Mouse (Mus musculus): ENCODE results near the gene Anks1.

Gene Anks1

DNA sequence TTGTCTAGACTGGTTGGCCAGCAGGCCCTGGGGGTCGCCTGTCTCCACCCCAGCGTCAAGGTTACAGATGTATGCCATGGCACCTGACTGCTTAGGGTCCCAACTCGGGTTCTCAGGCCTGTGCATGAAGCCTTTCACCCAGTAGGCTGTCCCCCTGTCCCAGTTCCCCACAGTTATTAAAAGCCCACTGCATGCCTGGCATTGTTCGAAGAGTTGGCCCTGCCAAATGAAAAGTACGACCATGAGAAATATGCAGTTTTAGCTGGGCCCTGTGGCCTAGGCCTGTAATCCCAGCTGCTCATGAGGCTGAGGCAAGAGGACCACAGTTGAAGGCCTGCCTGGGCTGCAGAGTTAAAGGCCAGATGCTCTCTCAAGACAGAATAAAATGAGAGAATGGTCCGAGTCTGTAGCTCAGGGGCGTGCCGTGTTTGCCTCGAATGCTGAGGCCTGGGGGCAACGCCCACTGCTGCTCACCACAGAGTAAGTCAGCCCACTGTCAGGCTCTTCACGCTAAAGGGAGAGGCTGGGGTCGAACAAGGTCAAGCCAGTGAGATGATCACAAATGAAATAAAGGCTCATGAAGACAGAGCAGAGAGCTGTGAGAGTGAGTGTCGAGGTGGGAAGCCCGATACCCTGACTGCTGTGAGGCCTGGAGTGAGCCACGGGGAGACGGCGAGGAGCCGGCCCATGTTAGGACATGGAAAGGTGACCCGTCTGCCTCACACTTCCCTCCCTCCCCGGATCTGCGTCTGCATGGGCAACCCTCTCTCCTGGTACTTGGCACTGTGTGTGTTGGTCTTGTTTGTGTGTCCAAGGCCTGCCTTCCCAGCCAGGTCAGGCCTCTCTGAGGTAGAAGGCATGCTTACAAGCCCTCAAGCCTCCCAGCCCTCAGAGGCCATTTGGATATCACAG lies 110.9 kb downstream of the Anks1 start:
- DNase-seq (ENCODE audit: low read depth, low spot score): no peak

DNA sequence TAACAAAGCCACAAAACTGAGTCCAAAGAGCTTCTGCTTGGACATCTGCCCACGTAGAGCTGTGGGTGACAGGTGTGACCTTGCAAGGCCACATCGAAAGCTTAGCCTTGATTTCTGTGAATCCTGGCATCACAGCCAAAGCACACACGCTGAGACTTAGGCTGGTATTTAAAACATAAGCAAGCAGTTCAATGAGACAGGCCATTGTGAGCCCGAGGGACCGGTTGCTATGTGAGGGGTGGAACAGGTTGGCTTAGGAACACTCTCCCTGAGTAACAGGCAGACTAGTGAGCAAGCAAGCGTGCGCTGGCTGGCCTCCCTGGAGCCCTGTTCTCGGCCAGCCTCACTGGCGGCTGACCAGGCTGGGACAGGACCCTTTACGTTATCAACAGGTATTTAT lies 112.8 kb downstream of the Anks1 start:
- no peak for DNase-seq (ENCODE audit: low read depth, low spot score)

DNA sequence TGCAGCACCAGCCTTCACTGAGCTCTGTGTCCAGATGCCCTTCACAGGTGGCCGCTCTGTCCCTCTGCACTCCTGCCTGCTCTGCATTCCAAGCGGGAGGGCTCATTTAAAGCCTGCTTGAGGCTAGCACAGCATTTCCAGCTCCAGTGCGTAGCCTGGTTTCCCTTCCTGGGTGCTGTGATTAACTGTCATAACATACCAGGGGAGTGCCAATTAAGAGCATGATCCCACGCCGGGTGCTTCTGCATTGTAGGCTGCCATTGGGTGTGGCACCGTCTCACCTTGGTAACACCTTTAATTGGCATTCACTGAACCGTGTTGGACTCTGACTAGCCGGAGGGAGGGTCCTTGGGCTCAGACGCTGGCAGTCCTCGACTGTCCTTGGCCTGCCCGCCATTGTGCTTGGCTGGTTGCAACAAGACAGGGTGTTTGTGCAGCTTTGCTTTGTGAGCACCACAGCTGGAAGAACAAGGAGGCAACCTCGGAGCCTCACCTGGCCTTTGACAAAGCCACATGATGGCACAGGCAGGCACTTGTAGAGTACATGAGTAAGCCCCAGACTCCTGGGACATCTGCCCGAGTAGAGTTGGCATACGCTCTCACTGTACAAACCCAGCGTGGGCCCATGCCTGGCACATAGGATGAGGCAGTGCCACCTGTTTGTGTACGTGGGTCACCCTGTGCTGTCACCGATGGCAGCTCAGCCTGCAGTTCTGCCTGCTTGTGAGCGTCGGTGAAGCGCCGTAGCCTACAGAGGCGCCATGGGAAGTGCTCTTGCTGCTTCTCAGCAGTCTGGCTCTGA lies 113.9 kb downstream of the Anks1 start:
- no peak for DNase-seq (ENCODE audit: low read depth, low spot score)

DNA sequence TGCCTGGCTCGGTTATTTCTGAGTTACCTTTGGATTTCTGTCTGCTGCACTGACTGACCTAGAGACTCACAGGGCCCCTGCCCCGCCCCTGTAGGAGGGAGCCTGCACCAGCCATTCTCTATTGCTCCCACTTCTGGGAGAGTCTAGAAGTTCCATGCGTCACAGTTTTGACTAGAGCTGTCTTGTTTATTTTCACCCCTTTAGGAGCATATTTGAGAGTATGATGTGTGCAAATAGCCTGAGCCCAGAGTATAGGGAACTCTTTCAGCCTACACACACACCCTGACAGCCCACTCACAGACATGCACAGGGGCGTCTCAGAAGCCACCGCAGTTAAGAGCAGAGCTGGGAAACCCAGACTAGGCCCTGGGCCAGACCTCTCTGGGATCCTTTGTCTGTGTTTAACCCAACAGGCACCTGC lies 116.4 kb downstream of the Anks1 start:
- no peak for DNase-seq (ENCODE audit: low read depth, low spot score)

DNA sequence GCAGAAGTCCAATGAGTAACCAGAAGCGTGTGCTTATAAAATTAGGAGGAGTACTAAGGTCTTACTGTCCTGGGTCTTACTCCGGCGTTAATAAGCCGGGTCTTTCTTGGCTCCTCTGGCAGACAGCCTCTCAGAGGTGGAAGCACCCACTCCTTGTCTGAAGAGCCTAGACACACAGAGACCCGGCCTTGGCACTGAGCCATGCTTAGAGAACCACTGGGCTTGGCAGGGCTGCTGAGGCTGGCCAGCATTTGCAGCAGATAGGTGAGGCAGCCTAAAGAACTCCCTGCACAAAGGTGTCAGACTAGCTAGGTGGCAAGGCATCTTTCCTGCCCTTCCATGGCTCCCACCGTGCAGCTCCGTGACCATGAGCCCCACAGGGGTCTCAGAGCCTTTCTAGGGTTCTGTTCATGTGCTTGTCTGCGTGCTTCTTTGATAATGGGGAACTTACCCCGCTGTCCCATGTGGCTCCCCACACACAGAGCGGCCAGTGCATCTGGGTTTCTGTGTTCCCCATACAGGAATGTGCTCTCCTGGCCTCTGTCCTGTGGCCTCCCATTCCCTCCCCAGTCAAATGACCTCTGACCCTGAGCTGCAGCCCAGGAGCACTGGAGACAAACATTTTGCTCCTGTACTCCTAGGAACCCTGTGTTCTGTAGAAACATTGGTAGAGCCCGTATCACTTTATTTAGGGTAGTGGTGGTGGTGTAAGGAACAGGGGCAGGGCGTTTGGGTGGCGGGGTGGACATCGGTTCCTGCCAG lies 117.2 kb downstream of the Anks1 start:
- DNase-seq (ENCODE audit: low read depth, low spot score): no peak

DNA sequence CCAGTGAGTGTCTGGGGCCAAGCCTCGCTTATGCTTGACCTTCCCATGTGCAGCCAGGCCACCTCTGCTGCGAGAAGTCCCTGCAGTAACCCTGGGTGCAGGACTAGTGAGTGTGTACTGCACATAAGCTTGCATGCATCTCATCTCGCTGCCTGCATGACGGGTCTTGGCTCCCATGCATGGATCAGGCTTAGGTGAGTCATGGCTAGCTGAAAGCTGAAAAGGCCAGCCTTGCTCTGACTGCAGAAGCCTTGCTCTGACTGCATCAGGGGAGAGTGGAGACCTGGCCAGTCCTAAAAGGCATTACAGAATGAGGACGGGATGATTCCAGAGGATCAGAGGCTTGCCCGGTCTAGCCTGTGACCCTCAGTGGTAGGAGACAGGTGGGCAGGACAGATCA lies 118.1 kb downstream of the Anks1 start:
- DNase-seq (ENCODE audit: low read depth, low spot score): no peak

DNA sequence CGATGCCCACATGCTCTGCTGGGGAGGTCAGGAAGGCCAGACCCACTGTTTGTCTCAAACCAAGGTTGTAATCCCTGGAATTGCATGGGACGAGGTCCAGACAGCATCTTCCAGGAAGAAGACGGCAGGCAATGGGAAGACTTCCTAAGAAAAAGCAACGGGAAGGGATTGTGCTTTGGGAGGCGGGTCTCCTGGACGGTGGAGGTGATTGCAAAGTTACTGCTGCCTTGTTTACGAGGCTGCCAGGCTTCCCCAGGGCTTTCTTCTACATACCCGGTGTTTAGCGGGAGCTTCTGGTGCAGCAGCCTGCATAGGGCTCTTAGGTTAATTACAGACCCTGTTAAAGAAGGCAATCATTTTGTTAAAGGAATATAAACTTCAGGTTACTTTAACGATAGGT lies 119.1 kb downstream of the Anks1 start:
- no peak for DNase-seq (ENCODE audit: low read depth, low spot score)

DNA sequence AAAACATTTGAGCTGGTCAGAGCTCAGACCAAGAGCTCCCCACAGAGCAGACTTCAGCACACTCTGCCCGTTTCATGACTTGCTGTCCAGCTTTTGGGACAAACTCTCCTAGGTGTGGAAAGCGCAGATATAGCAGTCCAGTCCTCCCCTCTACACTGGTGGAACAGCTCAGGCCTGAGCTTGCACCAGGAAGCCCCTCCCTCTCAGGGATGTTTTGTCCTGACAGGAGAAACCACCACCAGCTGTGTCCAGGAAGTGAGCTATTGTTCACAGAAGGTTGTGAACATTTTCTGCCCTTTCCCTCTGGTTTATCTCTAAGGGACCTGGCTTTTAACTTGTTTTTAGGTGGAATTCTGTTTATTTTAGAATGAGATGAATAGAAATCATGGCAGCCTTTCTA lies 120.2 kb downstream of the Anks1 start:
- DNase-seq (ENCODE audit: low read depth, low spot score): no peak

DNA sequence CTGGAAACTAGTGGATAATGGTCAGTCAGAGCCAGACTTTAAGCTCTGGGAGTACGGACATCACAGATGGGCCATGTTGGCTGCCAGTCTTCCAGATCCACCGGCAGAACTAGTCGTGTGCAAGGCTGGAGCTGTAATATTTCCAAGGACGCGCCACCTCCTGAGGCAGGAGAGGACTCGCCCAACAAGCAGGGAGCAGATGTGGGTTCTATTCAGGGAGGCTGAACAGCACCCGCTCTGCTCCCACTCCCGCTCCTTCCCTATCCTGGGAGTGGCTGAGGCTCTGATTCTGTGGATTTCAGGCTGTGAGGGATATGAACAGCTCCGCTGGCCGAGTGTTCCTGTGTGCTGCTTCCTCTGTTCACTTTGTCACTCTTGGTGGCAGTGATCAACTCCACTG lies 121.3 kb downstream of the Anks1 start:
- DNase-seq (ENCODE audit: low read depth, low spot score): no peak

DNA sequence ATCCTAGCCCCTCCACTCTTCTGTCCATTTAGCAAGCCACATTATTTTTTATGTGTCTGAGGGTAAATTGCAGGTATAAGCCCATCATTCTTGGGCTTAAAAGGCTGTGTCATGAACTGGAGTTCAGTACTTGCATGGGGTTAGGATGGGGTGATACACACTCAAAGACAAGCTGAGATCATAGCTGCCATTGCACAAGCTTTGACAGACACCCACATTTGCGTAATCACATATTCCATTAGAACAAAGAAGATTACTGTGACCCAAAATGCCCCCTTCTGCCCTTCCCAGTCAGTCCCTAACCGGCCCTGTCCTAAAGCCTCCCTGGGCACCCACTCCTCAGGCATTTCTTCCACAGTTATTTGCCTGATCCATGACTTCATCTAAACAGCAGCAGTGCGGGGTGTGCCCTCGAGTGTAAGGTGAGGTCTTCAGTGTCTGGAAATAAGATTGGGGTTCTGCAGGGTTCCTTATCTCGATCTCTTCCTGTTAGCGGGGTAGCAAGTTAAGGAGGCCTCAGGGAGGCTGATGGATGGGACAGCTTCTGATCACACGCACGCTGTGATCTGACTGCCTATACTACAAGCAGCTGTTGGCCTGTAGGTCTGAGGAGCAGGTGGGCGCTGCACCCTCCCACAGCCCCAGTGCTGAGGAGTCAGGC lies 122.3 kb downstream of the Anks1 start:
- DNase-seq (ENCODE audit: low read depth, low spot score): no peak

DNA sequence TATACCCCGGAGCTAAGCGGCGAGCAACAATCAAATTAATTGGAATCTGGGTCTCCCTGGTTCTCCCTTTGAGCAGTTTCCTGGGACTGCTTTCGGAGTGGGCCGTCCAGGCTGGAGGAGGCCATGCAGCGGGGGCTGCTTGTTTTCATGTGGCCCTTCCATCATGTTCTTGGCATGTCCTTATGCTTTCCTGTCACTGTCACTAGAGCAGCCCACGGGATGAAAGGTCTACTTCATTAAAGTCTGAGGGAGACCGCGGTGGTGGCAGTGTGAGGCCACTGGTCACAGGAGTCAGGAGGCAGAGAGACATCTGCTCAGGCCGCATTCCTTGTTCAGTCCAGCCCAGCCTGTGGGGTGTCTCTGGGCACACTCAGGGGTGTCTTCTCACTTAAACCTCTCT lies 123.1 kb downstream of the Anks1 start:
- DNase-seq (ENCODE audit: low read depth, low spot score): no peak

DNA sequence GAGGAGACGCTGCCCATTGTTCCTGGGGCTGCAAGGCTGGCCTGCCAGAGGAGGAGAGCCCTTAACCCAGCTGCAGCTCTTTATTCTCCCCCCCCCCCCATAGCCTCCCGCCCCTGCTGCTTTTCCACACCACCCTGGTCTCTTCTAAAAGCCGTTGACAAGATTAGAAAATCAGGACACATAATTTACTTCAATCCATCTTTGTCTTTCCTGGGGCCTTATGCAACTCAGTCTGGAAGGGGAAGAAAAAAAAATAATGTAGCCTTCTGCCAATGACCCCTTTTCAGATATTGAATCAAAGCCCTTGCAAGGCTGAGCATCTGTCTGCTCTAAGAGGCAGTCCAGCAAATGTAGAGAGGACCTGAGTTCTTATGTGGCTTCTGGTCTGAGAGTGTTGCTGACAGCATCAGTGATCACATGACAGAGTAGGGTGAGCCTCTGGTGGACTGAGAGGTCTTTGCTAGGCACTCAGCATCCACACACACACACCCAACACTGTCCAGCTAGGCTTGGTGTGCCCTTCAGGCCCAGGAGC lies 124.0 kb downstream of the Anks1 start:
- DNase-seq (ENCODE audit: low read depth, low spot score): no peak

DNA sequence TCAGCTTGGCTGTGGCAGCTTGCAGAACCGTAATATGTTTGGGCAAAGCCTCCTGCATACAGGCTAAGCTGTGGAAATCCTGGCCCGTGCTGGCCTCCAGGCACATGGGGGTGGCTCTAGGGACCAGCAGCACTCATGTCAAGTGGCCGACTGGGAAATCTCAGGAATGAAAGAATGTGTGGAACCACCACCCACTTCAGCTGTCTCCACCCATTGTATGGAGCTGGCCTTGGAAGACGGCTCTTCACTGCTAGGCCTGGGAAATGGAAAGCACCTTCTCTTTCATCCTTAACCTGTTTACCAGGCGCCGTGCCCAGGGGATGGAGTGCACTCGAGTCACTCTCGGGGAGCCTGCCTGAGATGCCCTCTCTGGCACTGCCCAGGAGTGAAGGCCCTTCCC lies 125.9 kb downstream of the Anks1 start:
- no peak for DNase-seq (ENCODE audit: low read depth, low spot score)

DNA sequence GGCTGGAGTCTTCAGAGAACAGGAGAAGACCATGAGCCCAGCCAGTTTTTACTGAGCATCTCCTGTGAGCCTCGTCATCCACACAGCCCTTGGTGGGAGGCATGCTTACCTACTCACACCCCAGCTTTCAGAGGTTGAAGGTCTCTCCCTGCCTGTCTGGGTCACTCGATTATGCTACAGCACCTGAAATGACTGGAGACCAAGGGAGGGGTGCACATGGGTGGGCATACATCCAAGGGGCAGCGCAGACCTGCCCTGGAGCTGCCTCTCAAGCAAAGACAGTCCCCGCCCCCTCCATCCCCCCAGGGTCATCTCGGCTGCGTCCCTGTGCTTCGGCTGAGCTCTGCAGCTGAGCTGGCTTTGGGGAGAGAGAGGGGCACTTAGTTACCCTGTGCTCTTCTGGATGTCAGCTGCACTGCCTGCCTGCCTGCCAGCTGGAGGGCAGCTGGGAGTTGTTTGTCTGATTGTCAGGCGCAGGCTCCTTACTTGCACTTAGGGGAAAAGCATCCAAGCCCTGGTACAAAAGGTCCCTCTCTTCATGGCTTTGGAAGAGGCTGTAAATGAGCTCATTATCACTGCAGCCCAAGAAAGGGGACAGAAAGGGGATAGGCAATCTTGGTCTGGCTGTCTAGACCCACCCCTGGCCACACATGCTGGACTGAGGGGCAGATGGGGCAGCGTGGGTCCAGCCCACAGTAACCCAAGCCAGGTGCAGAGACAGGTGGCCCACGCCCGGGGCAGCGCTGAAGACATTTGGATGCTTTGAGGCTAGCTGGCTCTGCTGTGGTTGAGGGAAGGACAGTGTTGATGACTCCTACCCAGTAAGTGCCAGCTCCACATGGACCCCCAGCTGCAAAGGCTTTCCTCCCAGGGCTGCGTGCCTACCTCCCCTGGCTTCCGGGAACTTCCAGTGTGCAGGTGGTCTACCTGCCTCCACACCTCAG lies 128.0 kb downstream of the Anks1 start:
- no peak for DNase-seq (ENCODE audit: low read depth, low spot score)

DNA sequence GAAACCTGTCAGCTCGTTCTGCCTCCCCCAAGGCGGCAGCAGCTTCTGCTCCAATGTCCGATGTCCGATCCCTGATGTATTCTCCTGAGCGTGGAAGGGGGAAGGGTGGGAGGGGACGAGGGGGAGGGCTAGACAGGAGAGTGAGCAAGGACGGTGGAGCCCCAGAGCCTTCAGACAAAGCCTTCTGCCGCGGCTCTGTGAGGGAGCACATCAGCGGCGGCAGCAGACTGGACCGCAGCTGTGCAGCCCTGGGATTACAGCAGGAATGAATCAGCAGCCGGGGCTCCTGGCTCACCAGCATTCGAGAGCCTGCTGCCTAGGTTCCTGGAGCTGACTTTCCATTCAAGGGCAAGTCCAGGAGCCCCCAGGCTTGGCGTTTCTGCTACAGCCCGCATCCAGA lies 131.5 kb downstream of the Anks1 start:
- no peak for DNase-seq (ENCODE audit: low read depth, low spot score)

DNA sequence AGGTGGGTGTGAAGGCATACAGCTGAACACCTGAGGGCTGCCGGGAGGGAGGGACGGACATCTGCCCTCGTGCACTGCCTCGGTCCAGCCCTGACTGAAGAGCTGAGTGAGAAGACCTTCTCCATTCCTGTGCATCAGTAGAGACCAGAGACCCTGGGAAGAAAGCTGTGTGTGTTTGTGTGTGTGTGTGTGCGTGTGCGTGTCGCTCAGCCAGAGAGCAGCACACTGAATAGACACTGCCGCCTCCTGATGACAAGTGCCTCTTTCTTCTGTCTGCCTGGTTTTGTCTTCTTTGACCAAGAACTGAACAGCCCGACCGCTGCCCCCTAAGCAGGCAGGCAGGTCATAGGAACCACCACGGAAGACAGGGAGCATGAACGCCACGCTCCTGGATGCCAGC lies 132.2 kb downstream of the Anks1 start:
- no peak for DNase-seq (ENCODE audit: low read depth, low spot score)

DNA sequence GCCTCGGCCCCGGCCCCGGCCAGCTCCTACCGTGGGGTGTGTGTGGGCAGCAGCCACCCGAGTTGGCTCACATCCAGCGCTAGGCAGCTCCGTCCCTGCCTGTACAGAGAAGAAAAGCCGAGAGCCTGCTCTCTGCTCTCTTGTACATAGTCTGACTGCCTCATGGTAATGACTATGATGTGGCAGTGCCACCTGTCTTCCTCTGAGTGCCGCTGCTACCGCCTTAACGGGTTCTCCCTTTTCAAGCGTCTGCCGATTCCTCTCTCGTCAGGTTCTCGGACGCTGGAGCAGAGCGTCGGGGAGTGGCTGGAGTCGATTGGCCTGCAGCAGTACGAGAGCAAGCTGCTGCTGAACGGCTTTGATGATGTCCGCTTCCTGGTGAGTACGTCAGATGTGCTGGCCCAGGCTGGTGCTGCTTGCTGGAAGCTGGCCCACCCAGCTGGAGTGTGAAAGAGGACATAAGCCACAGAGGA lies 133.2 kb downstream of the Anks1 start:
- DNase-seq (ENCODE audit: low read depth, low spot score): no peak

DNA sequence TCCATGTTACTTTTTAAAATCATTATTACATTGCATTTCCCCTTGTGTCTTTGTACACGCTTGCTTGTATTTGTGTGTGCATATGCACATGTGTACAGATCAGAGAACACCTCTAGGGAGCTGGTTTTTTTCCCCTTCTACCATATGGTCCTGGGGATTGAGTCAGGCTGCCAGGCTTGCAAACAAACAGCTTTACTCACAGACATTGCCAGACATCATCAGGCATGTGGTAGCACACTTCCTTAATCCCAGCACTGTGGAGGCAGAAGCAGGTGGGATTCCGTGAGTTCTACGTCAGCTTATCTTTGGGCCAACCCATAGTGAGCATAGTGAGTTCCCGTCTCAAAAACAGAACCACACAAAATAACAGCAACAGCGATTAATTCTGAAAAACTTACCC lies 137.9 kb downstream of the Anks1 start:
- DNase-seq (ENCODE audit: low read depth, low spot score): no peak

DNA sequence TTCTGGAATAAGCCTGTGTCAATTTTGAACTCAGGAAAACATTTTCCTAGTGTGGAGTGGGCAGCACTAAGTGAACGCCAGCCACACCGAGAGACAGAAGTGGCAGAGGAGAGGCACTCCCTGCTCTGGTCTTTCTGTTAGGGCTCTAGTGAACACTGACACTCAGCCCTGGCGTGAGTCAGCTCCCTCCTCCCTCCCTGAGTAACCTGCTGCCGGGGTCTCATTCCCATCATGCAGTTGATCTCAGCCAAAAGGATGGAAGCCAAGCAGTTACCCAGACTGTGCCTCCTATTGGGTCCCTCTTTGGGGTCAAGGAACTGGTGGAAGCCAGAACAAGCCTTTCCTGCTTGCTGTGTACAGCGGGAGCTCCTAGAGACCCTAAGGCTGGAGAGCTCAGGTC lies 138.4 kb downstream of the Anks1 start:
- no peak for DNase-seq (ENCODE audit: low read depth, low spot score)

DNA sequence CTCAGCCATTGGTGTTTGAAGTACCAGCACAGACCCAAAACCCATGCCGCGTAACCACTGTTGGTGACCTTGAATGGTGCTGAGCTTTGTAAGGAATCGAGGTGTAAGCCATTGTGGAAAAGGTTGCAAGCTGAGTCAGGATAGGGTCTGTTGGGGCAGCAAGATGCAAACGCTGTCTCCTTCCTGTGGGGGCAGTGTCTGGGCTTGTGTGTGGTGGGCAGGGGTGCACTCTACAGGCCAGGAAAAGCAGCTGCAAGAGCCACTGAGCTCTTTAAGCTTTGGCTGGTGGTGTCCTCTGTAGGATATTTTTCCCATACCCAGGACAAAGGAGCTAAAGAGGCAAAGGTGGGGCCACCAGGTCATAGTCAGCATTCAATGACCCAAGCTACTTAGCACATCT lies 139.3 kb downstream of the Anks1 start:
- DNase-seq (ENCODE audit: low read depth, low spot score): no peak
